Mouse (Mus musculus) embryonic fibroblast, embryonic 13.5 days (primary cell): ENCODE data around the gene Gm21083. TPM values are rescaled to one million over a fixed set of nuclear protein-coding genes. Genes with fewer than 3 reads are reported as not detected.
"Not testable (repeated sequence)": the region's sequence is repeated elsewhere in the genome, so short reads cannot be mapped to it uniquely, and the experiment has no call there.

Experiments used
- H3K27ac ChIP-seq: 2 replicates; pipeline ENCODE4 v1.5.1; 2012; ENCODE audit warnings: low read length, control low read depth, inconsistent platforms; ENCODE audit not compliant: insufficient read depth
- H3K4me1 ChIP-seq: 2 replicates; pipeline ENCODE4 v1.6.1; 2011; ENCODE audit warnings: low read length; ENCODE audit not compliant: control insufficient read depth, insufficient read depth
- H3K4me3 ChIP-seq: 2 replicates; pipeline ENCODE4 v1.5.1; 2011; ENCODE audit warnings: mild to moderate bottlenecking, control low read depth, low read length; ENCODE audit not compliant: insufficient read depth
- polyA plus RNA-seq: library from polyadenylated mRNA; stranded (reverse); fragments of >200 nt; gene quantifications from 2 replicates; pipeline ENCODE4 v1.2.4, GENCODE M21; 2011; ENCODE audit warnings: low read depth; ENCODE audit not compliant: missing spikeins, insufficient read length

Gm21083 gene
- polyA plus RNA-seq, 1 experiment, result not detected

DNA sequence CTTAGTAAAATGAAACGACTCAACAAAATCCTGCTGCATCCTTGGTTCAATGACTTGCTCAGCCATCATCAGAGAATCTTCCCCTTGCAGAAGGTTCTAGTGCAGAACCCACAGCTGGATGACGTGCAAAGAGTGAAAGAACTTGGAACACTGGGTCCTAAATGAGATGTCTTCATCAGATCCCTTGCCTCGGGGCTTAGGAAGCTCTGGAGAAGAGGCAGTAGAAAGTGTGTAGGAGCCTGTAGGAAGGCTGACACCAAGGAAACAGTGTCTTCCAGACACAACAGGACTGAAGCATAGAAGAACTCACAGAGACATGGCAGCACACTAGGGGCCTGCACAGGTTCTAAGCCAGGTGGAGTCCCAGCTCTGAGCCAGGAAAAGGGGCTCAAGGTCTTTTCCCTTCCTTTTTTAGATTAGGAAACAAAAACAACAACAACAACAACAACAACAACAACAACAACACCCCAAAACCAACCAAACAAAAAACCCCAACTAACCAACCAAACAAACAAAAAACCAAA lies 25.4 kb downstream of the Gm21083 start:
- H3K27ac ChIP-seq, H3K4me3 ChIP-seq, H3K4me1 ChIP-seq: not testable (repeated sequence)

DNA sequence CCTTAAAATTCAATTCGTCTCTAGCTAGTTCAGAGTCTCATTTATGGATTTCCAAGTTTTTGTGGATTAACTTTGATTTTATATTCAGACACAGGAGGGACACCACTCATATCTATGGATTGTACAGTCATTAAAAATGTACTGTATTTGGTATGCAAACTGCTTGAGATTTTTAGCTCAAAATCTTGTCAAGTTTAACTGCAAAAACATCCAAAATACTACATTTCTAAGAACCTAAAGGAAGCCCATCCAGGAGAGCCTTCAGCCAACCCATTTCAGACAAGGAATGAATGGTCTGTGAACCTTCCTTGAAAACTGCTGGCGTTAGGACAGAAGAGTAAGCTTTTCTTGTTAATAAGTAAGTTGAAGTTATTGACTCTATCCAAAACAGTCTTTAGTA lies 25.9 kb downstream of the Gm21083 start:
- not testable (repeated sequence) for H3K4me1 ChIP-seq, H3K27ac ChIP-seq, H3K4me3 ChIP-seq

DNA sequence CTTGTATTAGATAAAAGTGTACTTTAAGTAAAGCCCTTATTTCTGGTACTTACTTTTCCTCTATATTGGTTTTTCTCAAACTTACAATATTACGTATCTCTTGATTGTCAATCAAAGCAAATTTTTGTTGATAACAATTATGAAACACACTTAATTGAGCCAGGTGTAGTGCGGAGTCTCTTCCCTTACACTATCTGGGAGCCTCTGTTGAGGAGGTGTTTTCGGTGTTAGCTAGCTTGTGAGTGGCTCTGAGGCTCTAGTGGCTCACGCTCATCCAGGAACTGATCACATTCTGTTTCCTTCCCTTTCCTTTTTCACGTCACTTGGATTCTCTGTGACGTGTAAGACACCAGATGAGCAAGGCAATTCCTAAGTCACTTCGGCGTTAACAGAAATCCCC lies 26.5 kb downstream of the Gm21083 start:
- H3K4me3 ChIP-seq, H3K4me1 ChIP-seq, H3K27ac ChIP-seq: not testable (repeated sequence)

DNA sequence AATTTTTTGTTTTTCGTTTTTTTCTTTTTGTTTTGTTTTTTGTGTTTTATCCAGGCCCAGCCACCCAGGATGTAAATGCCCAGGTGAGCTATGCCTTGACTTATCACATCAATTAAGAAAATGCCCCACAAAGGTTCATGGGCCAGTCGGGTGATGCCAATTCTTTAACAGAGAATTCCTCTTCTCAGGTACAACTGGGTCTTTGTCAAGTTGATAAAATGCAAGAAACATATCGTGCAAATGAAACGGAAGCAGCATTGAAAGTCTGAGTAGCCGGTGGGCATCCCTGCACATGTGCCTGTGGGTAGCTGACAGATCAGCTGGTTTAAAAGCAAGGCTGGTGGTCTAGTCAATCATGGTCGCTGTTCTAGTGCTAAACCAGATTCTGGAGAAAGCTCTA lies 29.5 kb downstream of the Gm21083 start:
- not testable (repeated sequence) for H3K27ac ChIP-seq, H3K4me3 ChIP-seq, H3K4me1 ChIP-seq

DNA sequence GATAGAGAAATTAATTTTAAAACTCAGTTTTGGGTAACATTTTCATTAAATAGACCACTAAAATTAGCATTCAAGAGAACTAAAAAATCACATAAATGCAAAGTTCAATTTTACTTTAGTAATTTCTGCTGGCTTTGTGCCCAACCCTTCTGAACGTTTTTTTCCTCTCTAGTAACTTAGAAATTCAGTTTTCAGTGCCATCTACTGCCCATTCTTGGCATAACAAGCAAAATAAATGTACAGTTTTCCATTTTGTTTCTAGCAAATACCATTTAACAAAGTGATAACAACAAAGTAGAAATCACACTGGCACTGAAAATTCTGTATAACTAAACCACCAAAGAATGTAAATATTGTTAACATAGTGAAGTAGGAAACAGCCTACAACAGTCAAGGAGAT lies 33.6 kb downstream of the Gm21083 start:
- not testable (repeated sequence) for H3K4me3 ChIP-seq, H3K27ac ChIP-seq, H3K4me1 ChIP-seq

- not testable (repeated sequence) for H3K4me1 ChIP-seq, H3K4me3 ChIP-seq, H3K27ac ChIP-seq
Measured at GRCm38 (mm10) chr5:15616195-15616594, 39.1 kb downstream of the Gm21083 start.

- H3K27ac ChIP-seq, H3K4me1 ChIP-seq, H3K4me3 ChIP-seq: not testable (repeated sequence)
Measured at GRCm38 (mm10) chr5:15618764-15619163, 41.6 kb downstream of the Gm21083 start, which contains the start of gene Speer4d. Gene Speer4d (plus strand): TSS chr5:15619064.

DNA sequence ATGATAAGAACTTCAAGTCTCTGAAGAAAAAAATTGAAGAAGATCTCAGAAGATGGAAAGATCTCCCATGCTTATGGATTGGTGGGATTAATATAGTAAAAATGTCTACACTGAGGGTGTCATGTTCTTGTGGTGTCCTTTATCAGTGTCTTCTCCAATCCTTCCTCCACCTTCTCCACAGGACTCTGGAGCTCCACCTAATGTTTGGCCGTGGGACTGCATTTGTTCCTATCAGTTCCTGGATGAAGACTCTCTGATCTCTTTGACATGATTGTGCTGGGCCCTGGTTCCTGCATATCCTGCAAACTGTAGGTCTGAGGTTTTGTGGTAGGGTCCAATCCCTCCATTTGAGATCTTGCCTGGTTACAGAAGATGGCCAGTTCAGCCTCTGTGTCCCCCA lies 51.0 kb downstream of the Gm21083 start:
- H3K27ac ChIP-seq, H3K4me3 ChIP-seq, H3K4me1 ChIP-seq: not testable (repeated sequence)

DNA sequence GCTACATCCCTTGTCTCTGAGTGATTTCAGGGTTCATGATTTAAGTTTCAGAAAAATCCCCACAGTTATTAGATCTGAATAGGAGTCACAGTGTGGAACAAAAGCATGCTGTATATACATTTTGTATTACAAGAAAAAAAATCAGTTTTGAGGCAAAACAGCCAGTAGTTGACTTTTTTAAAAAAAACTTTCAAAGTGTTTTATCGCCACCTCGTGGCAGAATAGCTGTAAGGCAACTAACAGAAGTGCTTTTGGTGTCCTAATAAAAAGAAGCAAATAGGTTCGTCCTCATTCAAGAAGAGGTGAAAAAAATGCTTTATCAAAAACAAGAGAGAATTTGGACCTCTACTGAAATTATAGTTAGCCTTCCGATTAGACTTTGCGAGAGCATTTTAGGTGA lies 52.9 kb downstream of the Gm21083 start:
- H3K4me3 ChIP-seq, H3K4me1 ChIP-seq, H3K27ac ChIP-seq: not testable (repeated sequence)

Other genes starting within 250 kb of the Gm21083 start
- gene Gm21149, start 100.8 kb upstream of the Gm21083 start, polyA plus RNA-seq, result not detected in 2 replicates
- gene Gm21190, start 48.1 kb upstream of the Gm21083 start, polyA plus RNA-seq, result not detected in 2 replicates
- gene Speer4d, start 41.7 kb downstream of the Gm21083 start, polyA plus RNA-seq, result not detected in 2 replicates
- gene 4930572O03Rik, start 79.7 kb downstream of the Gm21083 start, polyA plus RNA-seq, result not detected in 2 replicates
- gene Speer4c, start 136.9 kb downstream of the Gm21083 start, polyA plus RNA-seq, result not detected in 2 replicates